Mouse (Mus musculus) hindbrain, embryonic 10.5 days (tissue): ENCODE measurements around the gene Pcid2. TPM values are rescaled to one million over a fixed set of nuclear protein-coding genes. Genes with fewer than 3 reads are reported as not detected.

ENCODE experiments used
- polyA plus RNA-seq: library from polyadenylated mRNA; unstranded; fragments of >200 nt; fragmentation: Nextera tagmentation; extraction: Ambion mirVana; gene quantifications from 2 replicates; pipeline ENCODE4 v1.2.1, GENCODE M21; 2016

The Pcid2 gene
- polyA plus RNA-seq, 1 experiment from 2014 or later, result 63.5 TPM

Other genes starting within 250 kb of the Pcid2 start
- 31.5 and 46.4 TPM in 2 replicates for gene Mcf2l, start 231.7 kb downstream of the Pcid2 start, polyA plus RNA-seq
- gene F7, start 79.4 kb downstream of the Pcid2 start, polyA plus RNA-seq, result 0.10 and 0.34 TPM in 2 replicates
- gene F10, start 68.2 kb downstream of the Pcid2 start, polyA plus RNA-seq, result 1.2 TPM in 2 replicates
- 0.24 and 0.50 TPM in 2 replicates for gene Proz, start 44.5 kb downstream of the Pcid2 start, polyA plus RNA-seq
- 72.8 and 83.9 TPM in 2 replicates for gene Cul4a, start 162 bp upstream of the Pcid2 start, polyA plus RNA-seq
- 218 and 231 TPM in 2 replicates for gene Lamp1, start 53.7 kb upstream of the Pcid2 start, polyA plus RNA-seq
- 14.5 and 16.5 TPM in 2 replicates for gene Grtp1, start 95.2 kb upstream of the Pcid2 start, polyA plus RNA-seq
- gene Adprhl1, start 148.7 kb upstream of the Pcid2 start, polyA plus RNA-seq, result 0.25 and 0.73 TPM in 2 replicates
- 25.3 and 27.6 TPM in 2 replicates for gene Dcun1d2, start 182.7 kb upstream of the Pcid2 start, polyA plus RNA-seq
- gene Tmco3, start 182.7 kb upstream of the Pcid2 start, polyA plus RNA-seq, result 35.6 and 40.9 TPM in 2 replicates
- gene Tfdp1, start 233.3 kb upstream of the Pcid2 start, polyA plus RNA-seq, result 162 and 186 TPM in 2 replicates